ENCODE assay signal across 14 mouse cellular contexts in the genomic region with DNA sequence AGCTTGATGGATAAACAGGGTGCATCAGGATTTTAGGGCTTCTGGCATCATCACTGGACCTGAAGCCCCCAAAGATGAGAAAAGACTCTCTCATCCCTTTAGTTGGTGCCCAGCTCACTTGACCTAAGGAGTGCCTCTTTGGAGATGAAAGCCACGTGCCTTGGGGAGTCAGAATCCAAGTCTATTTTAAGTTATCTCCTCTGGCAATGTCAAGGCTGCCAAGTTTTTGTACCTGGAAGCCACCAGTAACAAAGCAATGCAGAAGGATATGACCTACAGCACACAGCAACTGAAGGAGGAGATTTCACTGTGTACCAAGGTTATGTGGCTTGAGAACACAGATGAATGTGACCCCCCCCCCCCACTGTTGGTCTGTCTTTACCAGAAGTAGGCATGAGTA.
"Had no signal": no experiment of that assay in that cellular context is flagged by ENCODE, and none has a peak within 500 bp of the region (broad histone marks: within the 10 kb centered on the region; RNA-seq: fewer than 3 reads in every experiment).

No protein-coding gene starts in this region.

- H3K27ac ChIP-seq: layer of hippocampus, adult 2 months; limb, embryonic 10.5 days; limb, embryonic 13.5 days; liver, embryonic 13.5 days had no signal

- H3K36me3 ChIP-seq: limb, embryonic 10.5 days; limb, embryonic 13.5 days; liver, embryonic 13.5 days had no signal

- H3K4me1 ChIP-seq: limb, embryonic 13.5 days; liver, embryonic 13.5 days had no signal

- DNase-seq: kidney, postnatal 25 days; layer of hippocampus, adult 9-11 months; liver; liver, embryonic 13.5 days; lung, adult 2 months; lung, postnatal 14 days; lung, postnatal 4 days; midbrain, embryonic 14.5 days; thymus, adult 18-20 months; thymus, postnatal 36 days had no signal

- H3K4me3 ChIP-seq: layer of hippocampus, adult 2 months; limb, embryonic 10.5 days; limb, embryonic 13.5 days; liver, embryonic 13.5 days had no signal

- H3K9ac ChIP-seq: limb, embryonic 13.5 days; liver, embryonic 13.5 days had no signal

- H3K9me3 ChIP-seq: limb, embryonic 10.5 days; limb, embryonic 13.5 days; liver, embryonic 13.5 days had no signal

- H3K4me2 ChIP-seq: limb, embryonic 13.5 days; liver, embryonic 13.5 days; midbrain, embryonic 11.5 days had no signal

- H3K27me3 ChIP-seq: limb, embryonic 13.5 days; liver, embryonic 13.5 days had no signal
